Mouse (Mus musculus): ENCODE measurements at regions not wholly inside any gene's neighbourhood (a gene's known extent, or its start where the extent isn't known, plus 50 kb on each side); places are given as distances from the start of the nearest gene placed in this dataset.

GRCm38 (mm10) chr11:113096209-113096608, 314.2 kb downstream of the Sox9 start:
- DNase-seq: no peak

- DNase-seq: no peak
Observed at GRCm38 (mm10) chr11:113098360-113098759, 316.3 kb downstream of the Sox9 start.

- no peak for DNase-seq
Observed at GRCm38 (mm10) chr11:113100800-113101199, 318.8 kb downstream of the Sox9 start.

- no peak for DNase-seq
Observed at GRCm38 (mm10) chr11:113101534-113101933, 319.5 kb downstream of the Sox9 start.

GRCm38 (mm10) chr11:113103161-113103845, 321.3 kb downstream of the Sox9 start:
- DNase-seq: no peak

GRCm38 (mm10) chr11:113105371-113105770, 323.3 kb downstream of the Sox9 start:
- no peak for DNase-seq

- no peak for DNase-seq
Observed at GRCm38 (mm10) chr11:113107205-113107844, 325.3 kb downstream of the Sox9 start.

- no peak for DNase-seq
Observed at GRCm38 (mm10) chr11:113107966-113108699, 326.1 kb downstream of the Sox9 start.

GRCm38 (mm10) chr11:113109096-113109495, 327.1 kb downstream of the Sox9 start:
- DNase-seq: no peak

- DNase-seq: no peak
Observed at GRCm38 (mm10) chr11:113113220-113113817, 331.3 kb downstream of the Sox9 start.

- DNase-seq: no peak
Observed at GRCm38 (mm10) chr11:113117179-113117898, 335.3 kb downstream of the Sox9 start.

- DNase-seq: no peak
Observed at GRCm38 (mm10) chr11:113120570-113120969, 338.5 kb downstream of the Sox9 start.

- DNase-seq: no peak
Observed at GRCm38 (mm10) chr11:113121307-113121706, 339.3 kb downstream of the Sox9 start.

- DNase-seq: no peak
Observed at GRCm38 (mm10) chr11:113122137-113122536, 340.1 kb downstream of the Sox9 start.

- DNase-seq: no peak
Observed at GRCm38 (mm10) chr11:113122964-113123363, 340.9 kb downstream of the Sox9 start.

- no peak for DNase-seq
Observed at GRCm38 (mm10) chr11:113125832-113126231, 343.8 kb downstream of the Sox9 start.

- DNase-seq: no peak
Observed at GRCm38 (mm10) chr11:113129192-113129591, 347.2 kb downstream of the Sox9 start.

GRCm38 (mm10) chr11:113129975-113130374, 348.0 kb downstream of the Sox9 start:
- DNase-seq: no peak

GRCm38 (mm10) chr11:113132078-113133064, 350.3 kb downstream of the Sox9 start:
- peak; percentile 63 for DNase-seq

- DNase-seq: no peak
Observed at GRCm38 (mm10) chr11:113133407-113133806, 351.4 kb downstream of the Sox9 start.

- DNase-seq: no peak
Observed at GRCm38 (mm10) chr11:113135261-113135660, 353.2 kb downstream of the Sox9 start.

- no peak for DNase-seq
Observed at GRCm38 (mm10) chr11:113138462-113138861, 356.4 kb downstream of the Sox9 start.

All from cerebellum, adult 11-12 months (tissue).